Mouse (Mus musculus): ENCODE data around the gene Rpl37.

DNA sequence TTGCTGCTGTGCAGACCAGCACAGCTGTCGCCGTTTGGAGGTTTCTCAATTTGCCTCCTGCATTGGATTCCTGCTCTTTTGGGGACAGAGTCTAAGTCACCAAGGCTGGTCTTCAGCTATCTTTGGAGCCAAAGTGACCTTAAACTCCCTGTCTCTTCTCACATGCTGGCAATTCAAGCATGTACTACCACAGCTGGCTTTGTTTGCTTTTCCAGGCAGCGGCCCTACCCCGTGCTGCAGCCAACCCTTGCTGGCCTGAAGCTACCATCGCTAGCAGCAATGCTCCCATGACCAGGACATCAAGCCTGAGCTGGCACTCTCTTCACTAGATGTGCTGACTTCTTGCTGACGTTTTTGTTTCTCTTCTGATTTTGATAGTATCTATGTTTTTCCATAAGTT is 42.4 kb downstream of the Rpl37 start:
- no peak for TF ChIP-seq POLR2A (IDR thresholded peaks at IDR 0.05; ENCODE audit: extremely low read depth, insufficient read depth, low read length)
- no peak for TF ChIP-seq CTCF (IDR thresholded peaks at IDR 0.05; ENCODE audit: low read depth, low read length)

Data from liver, adult 2 months (tissue).